Mouse (Mus musculus) mouse embryonic stem cell (cell line): ENCODE results near the gene Spata46.

Experiments used
- in situ Hi-C, 2 experiments: fragments of 300-500 bp; cut with MboI; formaldehyde crosslinking; loops; 1 replicate in 1 of 2; 3 replicates in 1 of 2; pipeline ENCODE4 v1.14.3; 2019 to 2020; ENCODE audit warnings: low sequenced_read_pairs in 2 of 2, low pct_unique_long_range_greater_than_20kb in 1 of 2, mixed read lengths in 1 of 2; ENCODE audit not compliant: unreplicated experiment in 1 of 2

Gene Spata46

GRCm38 (mm10) chr1:170308503-170308902, at the start of gene Spata46:
TSS of gene Spata46 (plus strand) at chr1:170308803.
- in situ Hi-C loops: no loop called here

GRCm38 (mm10) chr1:170270281-170270680, 38.3 kb upstream of the Spata46 start:
- in situ Hi-C loops: no loop called here

GRCm38 (mm10) chr1:170270696-170271095, 37.9 kb upstream of the Spata46 start:
- in situ Hi-C loops: no loop called here

GRCm38 (mm10) chr1:170273252-170273651, 35.4 kb upstream of the Spata46 start:
- in situ Hi-C loops: no loop called here

GRCm38 (mm10) chr1:170277016-170277415, 31.6 kb upstream of the Spata46 start, which contains the start of gene Sh2d1b1:
TSS of gene Sh2d1b1 (plus strand) at chr1:170277320.
- in situ Hi-C loops: no loop called here

- in situ Hi-C loops: no loop called here
Measured at GRCm38 (mm10) chr1:170282415-170283129, 26.0 kb upstream of the Spata46 start.

GRCm38 (mm10) chr1:170292239-170292951, 16.2 kb upstream of the Spata46 start:
- in situ Hi-C loops: no loop called here

GRCm38 (mm10) chr1:170293257-170293656, 15.3 kb upstream of the Spata46 start:
- in situ Hi-C loops: no loop called here

GRCm38 (mm10) chr1:170294786-170295570, 13.6 kb upstream of the Spata46 start:
- in situ Hi-C loops: no loop called here

GRCm38 (mm10) chr1:170299496-170299895, 9.1 kb upstream of the Spata46 start:
- in situ Hi-C loops: no loop called here

- in situ Hi-C loops: no loop called here
Measured at GRCm38 (mm10) chr1:170301686-170302085, 6.9 kb upstream of the Spata46 start.

GRCm38 (mm10) chr1:170302456-170302855, 6.1 kb upstream of the Spata46 start:
- in situ Hi-C loops: no loop called here

- in situ Hi-C loops: no loop called here
Measured at GRCm38 (mm10) chr1:170303103-170303502, 5.5 kb upstream of the Spata46 start.

- in situ Hi-C loops: no loop called here
Measured at GRCm38 (mm10) chr1:170305002-170305401, 3.6 kb upstream of the Spata46 start.

GRCm38 (mm10) chr1:170306232-170306631, 2.4 kb upstream of the Spata46 start, which contains the start of gene Gm7694:
TSS of gene Gm7694 (minus strand) at chr1:170306332.
- in situ Hi-C loops: no loop called here

GRCm38 (mm10) chr1:170311431-170311830, 2.8 kb downstream of the Spata46 start:
- in situ Hi-C loops: no loop called here

- in situ Hi-C loops: no loop called here
Measured at GRCm38 (mm10) chr1:170322046-170322445, 13.4 kb downstream of the Spata46 start.

- in situ Hi-C loops: no loop called here
Measured at GRCm38 (mm10) chr1:170323001-170323400, 14.4 kb downstream of the Spata46 start.

GRCm38 (mm10) chr1:170324312-170324711, 15.7 kb downstream of the Spata46 start:
- in situ Hi-C loops: no loop called here
